Mouse (Mus musculus): ENCODE data around the gene Rpia. TPM values are rescaled to one million over a fixed set of nuclear protein-coding genes. Genes with fewer than 3 reads are reported as not detected.

Rpia gene
- total RNA-seq, 2 experiments from 2014 or later, result 11.9 to 13.2 TPM

- DNase-seq (ENCODE audit: low spot score in 2 of 2), result no peak
- intact Hi-C loops (cut with DNase I), result loop anchor here (10.0 kb wide), 1 partner anchor 1892 kb away; no protein-coding TSS in a partner anchor
Observed at GRCm38 (mm10) chr6:70716701-70717393, 75.2 kb downstream of the Rpia start.

Other genes with a start within 250 kb of the Rpia start
- gene Eif2ak3, start 52.3 kb upstream of the Rpia start, total RNA-seq (2021), result 10 to 100 TPM; 21.2 to 23.1 TPM
- not detected for gene Tex37, start 126.7 kb upstream of the Rpia start, total RNA-seq (2021)
- not detected for gene Foxi3, start 164.3 kb upstream of the Rpia start, total RNA-seq (2021)

Data from left cerebral cortex, postnatal 25 days (tissue).